Mouse (Mus musculus) cerebellum, adult 9-11 months (tissue): ENCODE data around the gene Cst6.
"Not testable (repeated sequence)": the region's sequence is repeated elsewhere in the genome, so short reads cannot be mapped to it uniquely, and the experiment has no call there.

Experiments used
- DNase-seq: peaks from one replicate; pipeline ENCODE4 v3.0.0; 2022

The Cst6 gene

GRCm38 (mm10) chr19:5349502-5349873 is at the start of gene Cst6:
Cst6 (minus strand) TSS chr19:5349574.
- DNase-seq, result not testable (repeated sequence)

GRCm38 (mm10) chr19:5395371-5395770 is 46.0 kb upstream of the Cst6 start:
- no peak for DNase-seq

DNA sequence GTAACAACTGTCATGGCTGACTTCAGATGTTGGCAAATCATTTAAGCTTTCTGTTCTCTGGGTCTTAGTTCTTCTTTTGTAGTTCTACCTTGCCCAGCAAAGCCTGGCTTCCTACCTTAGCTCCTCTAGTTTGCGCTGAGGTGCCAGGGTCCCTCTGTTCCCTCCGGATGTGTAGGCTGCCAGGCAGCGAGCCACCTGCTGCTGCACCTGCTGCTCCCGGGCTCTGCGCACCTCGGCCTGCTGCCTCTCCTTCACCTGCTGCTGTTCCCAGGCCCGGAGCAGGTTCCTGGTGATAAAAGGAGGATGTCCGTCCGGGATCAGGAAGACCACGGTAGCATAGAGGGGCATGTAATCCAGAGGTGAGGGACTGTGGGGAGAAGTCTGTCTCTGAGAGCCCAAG is 44.8 kb upstream of the Cst6 start:
- peak; percentile 77 for DNase-seq

DNA sequence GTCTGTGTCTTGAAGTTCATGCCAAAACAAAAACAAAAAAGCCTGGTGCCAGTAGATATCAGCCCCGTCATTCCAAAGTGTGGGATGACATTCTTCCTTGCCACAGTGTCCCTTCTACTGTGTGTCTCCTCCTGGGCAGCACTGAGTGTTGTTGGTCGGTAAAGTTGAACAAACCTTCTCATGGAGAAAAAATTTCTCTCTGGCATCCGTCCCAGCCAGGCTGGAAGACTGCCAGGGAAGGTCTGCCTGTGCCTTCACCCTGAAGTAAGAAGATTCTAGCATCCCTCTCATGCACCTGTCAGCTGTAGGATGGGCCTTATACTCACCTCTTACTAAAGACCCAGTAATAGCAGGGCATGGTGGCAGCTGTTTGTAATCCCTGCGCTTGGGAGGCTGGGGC is 43.5 kb upstream of the Cst6 start:
- DNase-seq, result peak; percentile 77

GRCm38 (mm10) chr19:5390416-5390815 is 41.0 kb upstream of the Cst6 start:
- DNase-seq, result no peak

DNA sequence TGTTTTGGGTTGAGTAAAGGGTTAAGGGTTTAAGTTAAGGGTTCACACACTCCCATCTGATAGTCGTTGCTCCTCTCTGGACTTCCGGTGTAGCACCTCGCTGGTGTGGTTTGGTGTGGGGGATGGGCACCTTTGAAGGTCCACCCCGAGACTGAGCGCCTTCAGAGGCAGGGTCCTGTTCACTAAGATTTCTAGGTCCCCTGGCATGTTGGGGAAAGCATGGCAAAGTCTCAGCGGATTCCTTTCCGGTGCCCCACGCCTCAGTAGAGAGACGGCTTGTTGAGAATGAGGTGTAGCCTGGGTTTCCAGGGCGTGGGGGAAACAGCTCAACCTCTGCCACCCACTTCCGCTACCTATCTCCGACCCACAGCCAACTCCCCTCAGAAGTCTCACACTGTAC is 40.3 kb upstream of the Cst6 start:
- peak; percentile 52 for DNase-seq

DNA sequence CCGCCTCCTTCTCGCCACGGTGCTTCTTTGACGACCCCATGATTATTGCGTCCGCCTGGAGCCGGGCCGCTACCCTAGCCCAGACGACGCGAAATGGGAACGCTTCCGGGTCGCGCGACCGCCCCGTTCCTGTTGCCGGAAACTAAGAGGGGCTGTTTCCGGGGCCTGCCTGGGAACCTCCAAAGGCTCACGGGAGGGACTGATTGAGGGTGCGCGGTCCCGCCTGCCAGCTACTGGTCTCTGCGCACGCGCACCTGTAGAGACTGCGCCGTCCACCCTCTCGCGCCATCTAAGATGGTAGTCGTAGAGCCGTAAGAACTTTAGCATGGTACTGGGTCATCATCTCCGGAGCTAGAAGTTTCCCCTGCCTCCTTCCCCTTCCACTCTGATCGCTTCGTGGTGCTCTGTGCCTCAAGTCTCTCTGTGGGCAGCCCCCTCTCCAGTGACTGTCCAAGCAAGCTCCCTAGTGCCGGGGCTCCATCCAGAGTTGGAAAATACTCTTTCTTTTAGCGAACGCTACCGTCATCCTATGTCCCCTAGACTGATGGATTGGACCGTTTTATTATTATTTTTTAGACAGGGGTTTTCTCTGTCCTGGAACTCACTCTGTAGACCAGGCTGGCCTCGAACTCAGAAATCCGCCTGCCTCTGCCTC is 39.3 kb upstream of the Cst6 start, which contains the start of gene Sart1:
Gene Sart1 (minus strand): TSS at position 116 of the 655 bp plus-strand sequence.
- DNase-seq, result peak; percentile 97

GRCm38 (mm10) chr19:5388011-5388441 is 38.7 kb upstream of the Cst6 start:
- DNase-seq, result no peak

DNA sequence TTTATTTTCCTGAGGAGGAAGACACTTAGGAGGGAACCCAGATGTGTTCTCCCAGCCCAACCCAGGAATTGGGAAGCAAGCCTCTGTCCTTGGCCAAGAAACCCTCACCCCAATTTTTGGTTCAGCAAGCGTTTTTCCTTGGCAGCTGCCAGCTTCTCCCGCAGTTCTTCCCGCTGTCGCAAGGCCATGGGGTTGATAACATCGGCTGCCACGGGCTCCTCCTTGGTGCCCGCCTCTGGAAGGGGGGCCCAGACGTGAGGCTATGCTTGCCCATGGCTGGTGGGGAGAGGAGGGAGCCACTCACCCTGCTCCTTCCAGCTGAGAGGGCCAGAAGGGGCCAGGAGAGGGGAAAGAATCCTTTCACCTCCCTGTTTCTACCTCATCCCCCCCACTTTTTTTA is 35.3 kb upstream of the Cst6 start:
- no peak for DNase-seq

DNA sequence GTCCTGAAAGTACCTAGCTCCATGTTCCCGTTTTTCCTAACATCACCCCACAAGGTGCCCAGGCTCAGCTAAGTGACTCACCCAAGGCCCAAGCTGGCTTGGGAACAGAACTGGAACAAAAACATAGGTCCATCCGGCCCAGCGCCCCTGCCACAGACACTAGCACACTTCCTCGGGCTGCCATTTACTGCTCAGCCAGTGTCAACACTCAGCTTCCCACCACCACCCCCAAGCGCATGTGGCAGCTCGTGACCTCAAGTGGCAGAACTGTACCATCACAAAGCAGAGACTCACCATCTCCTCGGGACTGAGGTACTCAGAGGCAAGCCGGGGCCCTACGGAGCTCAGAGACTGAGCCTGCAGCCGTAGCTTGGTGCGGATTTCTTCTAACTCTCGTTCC is 34.0 kb upstream of the Cst6 start:
- DNase-seq, result no peak

DNA sequence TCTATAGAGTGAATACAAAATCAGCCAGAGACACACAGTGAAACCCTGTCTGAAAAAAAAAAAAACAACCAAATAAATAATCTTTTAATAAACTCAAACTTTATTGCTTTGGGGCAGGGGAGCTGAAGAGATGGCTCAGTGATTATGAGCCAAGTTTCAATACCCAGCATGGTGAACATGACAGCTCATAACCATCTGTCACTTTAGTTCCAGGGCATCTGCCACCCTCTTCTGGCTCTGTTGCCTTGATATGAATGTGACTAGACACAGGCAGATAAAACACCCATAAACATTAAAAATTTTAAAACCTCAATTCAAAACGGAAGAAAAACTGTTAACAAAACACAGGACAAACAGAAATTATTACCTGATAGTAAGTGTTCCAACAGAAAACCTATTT is 28.1 kb upstream of the Cst6 start:
- no peak for DNase-seq

- no peak for DNase-seq
These were observed 25.4 kb upstream of the Cst6 start for GRCm38 (mm10) chr19:5374748-5375147.

DNA sequence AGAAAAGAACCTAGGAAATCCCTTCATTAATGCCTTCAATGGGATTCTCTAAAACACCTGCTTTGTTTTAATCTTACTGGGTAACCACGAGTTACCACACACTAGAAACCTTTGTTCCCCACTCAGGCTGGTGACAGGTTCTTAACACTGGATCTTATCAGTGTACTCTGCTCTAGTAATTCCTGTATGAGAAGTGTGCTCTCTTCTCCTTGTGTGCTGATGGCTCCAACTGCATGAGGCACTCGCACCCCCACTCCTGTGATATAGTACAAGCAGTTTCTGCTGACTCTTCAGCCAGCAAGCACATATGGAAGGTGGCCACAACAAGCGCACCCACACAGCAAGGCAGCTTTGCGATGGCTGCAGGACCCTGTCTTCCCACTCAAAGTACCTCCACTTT is 24.8 kb upstream of the Cst6 start:
- no peak for DNase-seq

DNA sequence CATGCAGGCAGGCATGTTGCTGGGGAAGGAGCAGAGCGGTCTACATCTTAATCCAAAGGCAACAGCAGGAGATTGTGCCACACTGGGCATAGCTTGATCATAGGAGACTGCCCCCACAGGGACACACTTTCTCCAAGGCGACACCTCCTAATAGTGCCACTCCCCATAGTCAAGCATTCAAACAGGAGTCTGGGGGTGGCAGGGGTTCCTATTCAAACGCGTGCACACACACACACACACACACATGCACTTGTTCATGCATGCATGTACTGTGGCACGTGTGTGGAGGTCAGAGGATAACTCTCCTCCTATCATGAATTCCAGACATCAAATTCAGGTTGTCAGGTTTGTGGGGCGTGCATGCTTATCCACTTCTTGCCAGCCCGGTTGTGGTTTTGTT is 23.4 kb upstream of the Cst6 start:
- no peak for DNase-seq

GRCm38 (mm10) chr19:5370932-5371331 is 21.6 kb upstream of the Cst6 start:
- no peak for DNase-seq

GRCm38 (mm10) chr19:5367455-5367854 is 18.1 kb upstream of the Cst6 start:
- no peak for DNase-seq

- no peak for DNase-seq
These were observed 17.6 kb upstream of the Cst6 start, which contains the start of gene Banf1 for GRCm38 (mm10) chr19:5367053-5367359. Banf1 (minus strand) TSS chr19:5367168.

DNA sequence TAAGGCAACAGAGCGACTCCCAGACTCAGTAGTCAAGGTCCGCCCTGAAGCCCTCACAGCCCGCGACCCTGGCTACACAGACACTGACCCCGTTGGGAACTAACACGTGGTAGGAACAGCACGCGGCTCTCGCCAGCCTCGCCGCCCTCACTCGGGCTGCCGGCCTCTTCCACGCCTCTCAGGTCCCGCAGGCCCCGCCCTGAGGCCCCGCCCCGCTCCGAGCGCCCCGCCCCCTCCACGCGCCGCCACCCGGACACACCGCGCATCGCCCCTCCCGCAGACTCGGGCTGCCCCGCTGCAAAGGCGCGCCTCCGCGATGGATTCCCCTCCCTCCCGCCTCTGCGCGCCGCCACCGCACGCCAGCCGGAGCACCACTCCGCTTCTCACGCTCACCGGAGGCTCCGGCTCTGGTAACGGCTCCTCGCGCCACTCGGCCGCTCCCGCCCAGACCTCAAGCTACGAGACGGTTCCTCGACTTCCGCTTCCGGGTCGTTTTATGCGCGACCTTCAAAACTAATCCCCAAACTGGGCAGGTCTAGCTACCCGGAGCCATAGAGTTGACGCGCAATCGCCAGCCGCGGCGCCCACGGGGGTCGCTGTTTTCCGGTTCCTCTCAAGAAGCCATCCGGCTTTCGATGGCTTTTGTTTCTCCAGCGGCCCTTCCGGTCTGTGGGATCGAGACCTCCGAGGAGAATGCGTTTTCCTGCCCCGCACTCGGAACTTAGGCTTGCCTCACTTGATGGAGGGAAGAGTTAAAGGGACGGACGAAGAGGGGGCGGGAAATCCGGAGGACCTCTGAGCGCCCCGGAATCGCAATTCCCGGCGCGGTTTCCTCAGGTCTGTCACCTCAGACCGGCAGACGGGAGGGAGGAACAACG is 17.0 kb upstream of the Cst6 start, which contains the start of gene Eif1ad:
Gene Eif1ad (plus strand): TSS at position 567 of the 878 bp plus-strand sequence.
- DNase-seq, result peak; percentile 96

- peak; percentile 58 for DNase-seq
These were observed 16.4 kb upstream of the Cst6 start for GRCm38 (mm10) chr19:5365751-5366150.

GRCm38 (mm10) chr19:5364124-5364523 is 14.8 kb upstream of the Cst6 start:
- no peak for DNase-seq

GRCm38 (mm10) chr19:5362186-5362585 is 12.8 kb upstream of the Cst6 start:
- no peak for DNase-seq

GRCm38 (mm10) chr19:5356080-5356479 is 6.7 kb upstream of the Cst6 start:
- DNase-seq, result no peak

GRCm38 (mm10) chr19:5353609-5354008 is 4.2 kb upstream of the Cst6 start:
- DNase-seq, result no peak
